Comparison of ENCODE assay signal across 8 mouse cellular contexts in the genomic region with DNA sequence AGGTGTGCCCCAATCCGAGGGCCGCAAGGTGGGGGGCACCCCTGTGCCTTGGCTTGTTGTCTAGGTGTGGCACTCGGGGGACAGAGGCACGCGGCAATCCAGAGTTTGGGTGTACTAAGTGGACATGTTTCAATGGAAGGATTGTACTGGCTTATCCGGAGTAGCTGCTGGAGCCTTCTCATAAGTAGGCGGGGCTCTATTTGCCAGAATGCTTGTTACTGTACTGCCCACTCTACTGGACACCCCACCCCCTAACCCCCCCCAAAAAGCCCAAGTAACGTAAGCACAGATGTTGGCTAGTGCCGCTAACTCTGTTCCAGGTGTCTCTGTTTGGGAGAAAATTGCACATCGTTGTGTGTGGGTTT. TPM values are rescaled to one million over a fixed set of nuclear protein-coding genes. Genes with fewer than 3 reads are reported as not detected.
DNase-seq lines count a peak whose midpoint lies in the region; ATAC-seq and TF ChIP-seq lines count a peak whose summit lies in the region.

No protein-coding gene starts in this region.

- H3K36me3 ChIP-seq in intestine, embryonic 15.5 days, result no peaks in the 10 kb centered on the region

- DNase-seq in left cerebral cortex, adult 2 months (ENCODE audit: extremely low spot score in 1 of 2, low spot score in 2 of 2), result no peak
- DNase-seq in left cerebral cortex, postnatal 4 days, result no peak
- DNase-seq in embryo, embryonic 11.5 days (ENCODE audit: low read depth, low spot score), result peak; percentile 37
- peak; percentile 56 for DNase-seq in mesoderm, embryonic 11.5 days (ENCODE audit: low read depth, low spot score)
- DNase-seq in left cerebral cortex, postnatal 14 days (ENCODE audit: low spot score in 2 of 2), result no peak
- no peak for DNase-seq in adrenal gland, adult (ENCODE audit: inconsistent age in 2 of 2, low spot score in 1 of 2)
- DNase-seq in cerebellum, adult 9-11 months, result no peak

- H3K9me3 ChIP-seq in intestine, embryonic 15.5 days, result no peaks in the 10 kb centered on the region

- H3K27ac ChIP-seq in left cerebral cortex, adult 2 months, result peak overlapping the region; percentile 96
- peak overlapping the region; percentile 84 for H3K27ac ChIP-seq in intestine, embryonic 15.5 days

- H3K27me3 ChIP-seq in intestine, embryonic 15.5 days (replicated peaks), result no peaks in the 10 kb centered on the region

- peak overlapping the region; percentile 86 for H3K9ac ChIP-seq in intestine, embryonic 15.5 days

- H3K4me2 ChIP-seq in intestine, embryonic 15.5 days (replicated peaks), result peak overlapping the region; percentile 84

- intact Hi-C loops in left cerebral cortex, adult 2 months (cut with DNase I), result no loop called here
- intact Hi-C loops in left cerebral cortex, postnatal 4 days (cut with DNase I), result no loop called here
- intact Hi-C loops in left cerebral cortex, postnatal 14 days (cut with DNase I), result no loop called here

- peak; percentile 73; the same call in 1 of the 2 replicates for ATAC-seq in intestine, embryonic 15.5 days

- TF ChIP-seq CTCF in left cerebral cortex, adult 2 months (IDR thresholded peaks at IDR 0.05), result no peak

- peak overlapping the region; percentile 99 for H3K4me3 ChIP-seq in left cerebral cortex, adult 2 months
- H3K4me3 ChIP-seq in intestine, embryonic 15.5 days (replicated peaks), result peak overlapping the region; percentile 88

- 1% methylated on average over 10 of the region's 10 CpGs for WGBS in intestine, embryonic 15.5 days

- H3K4me1 ChIP-seq in intestine, embryonic 15.5 days (replicated peaks), result 0 out of 2 replicates have a peak, but pooled peaks cover 2% of the 10 kb centered on the region

RNA-seq across cellular contexts. Expression of a gene that starts 0.6 kb away (rescaled TPM):
- 10 to 100 TPM; 56.7 to 56.8 TPM for total RNA-seq in left cerebral cortex, adult 2 months (2021)
- 10 to 100 TPM; 58.6 to 70.0 TPM for total RNA-seq in left cerebral cortex, postnatal 4 days (2021)
- 13.9 and 18.4 TPM in 2 replicates for polyA plus RNA-seq in intestine, embryonic 15.5 days (2015; fragmentation: Nextera tagmentation; extraction: Ambion mirVana)
- total RNA-seq in left cerebral cortex, postnatal 14 days (2021), result 10 to 100 TPM; 52.3 to 53.1 TPM

Comparison
In these comparisons a context has a peak if more than half of its experiments do, and no peak if none do; other contexts are left out.
1. DNase-seq: peak in embryo, embryonic 11.5 days (single experiment) and mesoderm, embryonic 11.5 days (single experiment); none in left cerebral cortex, adult 2 months (0 of 2), left cerebral cortex, postnatal 4 days (single experiment), left cerebral cortex, postnatal 14 days (0 of 2), adrenal gland, adult (0 of 2) and cerebellum, adult 9-11 months (single experiment).